Mouse (Mus musculus): Measurements from ENCODE around the gene Mrpl49.
"Not testable (repeated sequence)": the region's sequence is repeated elsewhere in the genome, so short reads cannot be mapped to it uniquely, and the experiment has no call there.

The Mrpl49 gene

GRCm38 (mm10) chr19:6067011-6067723 lies 9.6 kb upstream of the Mrpl49 start:
- DNase-seq (ENCODE audit: low spot score in 2 of 2), result peak; percentile 80 to 87

- no peak for DNase-seq (ENCODE audit: low spot score in 2 of 2)
Measured at GRCm38 (mm10) chr19:6066571-6066970, 9.0 kb upstream of the Mrpl49 start.

- DNase-seq (ENCODE audit: low spot score in 2 of 2), result no peak
Measured at GRCm38 (mm10) chr19:6063081-6063480, 5.5 kb upstream of the Mrpl49 start.

- DNase-seq (ENCODE audit: low spot score in 2 of 2), result no peak
Measured at GRCm38 (mm10) chr19:6062418-6062817, 4.8 kb upstream of the Mrpl49 start.

GRCm38 (mm10) chr19:6061641-6062302 lies 4.2 kb upstream of the Mrpl49 start:
- peak; percentile 49 to 56 for DNase-seq (ENCODE audit: low spot score in 2 of 2)

- DNase-seq (ENCODE audit: low spot score in 2 of 2), result peak; percentile 92 to 93
Measured at GRCm38 (mm10) chr19:6061021-6061533, 3.5 kb upstream of the Mrpl49 start, which contains the start of gene Znhit2. Gene Znhit2, plus strand, starts transcription at chr19:6061192.

- no peak for DNase-seq (ENCODE audit: low spot score in 2 of 2)
Measured at GRCm38 (mm10) chr19:6058966-6059365, 1.4 kb upstream of the Mrpl49 start.

- no peak for DNase-seq (ENCODE audit: low spot score in 2 of 2)
Measured at GRCm38 (mm10) chr19:6058513-6058912, 928 bp upstream of the Mrpl49 start.

- no peak for DNase-seq (ENCODE audit: low spot score in 2 of 2)
Measured at GRCm38 (mm10) chr19:6056696-6057095, 889 bp downstream of the Mrpl49 start.

GRCm38 (mm10) chr19:6054296-6054695 lies 3.3 kb downstream of the Mrpl49 start:
- no peak for DNase-seq (ENCODE audit: low spot score in 2 of 2)

GRCm38 (mm10) chr19:6052516-6052915 lies 5.1 kb downstream of the Mrpl49 start:
- DNase-seq (ENCODE audit: low spot score in 2 of 2), result no peak

- DNase-seq (ENCODE audit: low spot score in 2 of 2), result peak in 1 of 2 experiments; percentile 52
Measured at GRCm38 (mm10) chr19:6048681-6049410, 8.7 kb downstream of the Mrpl49 start.

- no peak for DNase-seq (ENCODE audit: low spot score in 2 of 2)
Measured at GRCm38 (mm10) chr19:6047899-6048166, 9.8 kb downstream of the Mrpl49 start.

- DNase-seq (ENCODE audit: low spot score in 2 of 2), result no peak
Measured at GRCm38 (mm10) chr19:6047154-6047898, 10.3 kb downstream of the Mrpl49 start.

- DNase-seq (ENCODE audit: low spot score in 2 of 2), result peak; percentile 90 to 91
Measured at GRCm38 (mm10) chr19:6046294-6047153, 11.1 kb downstream of the Mrpl49 start, which contains the start of gene Syvn1. Gene Syvn1, plus strand, starts transcription at chr19:6046576.

GRCm38 (mm10) chr19:6045366-6046293 lies 12.0 kb downstream of the Mrpl49 start:
- DNase-seq (ENCODE audit: low spot score in 2 of 2), result peak; percentile 58 to 60

- DNase-seq (ENCODE audit: low spot score in 2 of 2), result not testable (repeated sequence)
Measured at GRCm38 (mm10) chr19:6044102-6044501, 13.5 kb downstream of the Mrpl49 start.

GRCm38 (mm10) chr19:6042293-6042692 lies 15.3 kb downstream of the Mrpl49 start:
- no peak for DNase-seq (ENCODE audit: low spot score in 2 of 2)

- DNase-seq (ENCODE audit: low spot score in 2 of 2), result no peak
Measured at GRCm38 (mm10) chr19:6040002-6040401, 17.6 kb downstream of the Mrpl49 start.

- DNase-seq (ENCODE audit: low spot score in 2 of 2), result no peak
Measured at GRCm38 (mm10) chr19:6038326-6038725, 19.3 kb downstream of the Mrpl49 start.

Measured in natural killer cell, adult 2 months (primary cell).